Mouse (Mus musculus) right cerebral cortex, postnatal 4 days (tissue): ENCODE results near the gene Tnfsf18.

ENCODE experiments used
- DNase-seq: peaks from one replicate; pipeline ENCODE4 v3.0.0-alpha.2; 2022

Gene Tnfsf18

GRCm38 (mm10) chr1:161494343-161494742 is at the start of gene Tnfsf18:
Gene Tnfsf18 (plus strand): TSS chr1:161494655.
- DNase-seq, result peak; percentile 34

GRCm38 (mm10) chr1:161444858-161445257 is 49.6 kb upstream of the Tnfsf18 start:
- no peak for DNase-seq

GRCm38 (mm10) chr1:161451683-161452245 is 42.7 kb upstream of the Tnfsf18 start:
- no peak for DNase-seq

GRCm38 (mm10) chr1:161452250-161452649 is 42.2 kb upstream of the Tnfsf18 start:
- DNase-seq, result no peak

GRCm38 (mm10) chr1:161463388-161464085 is 30.9 kb upstream of the Tnfsf18 start:
- no peak for DNase-seq

- no peak for DNase-seq
These were observed 17.2 kb upstream of the Tnfsf18 start for GRCm38 (mm10) chr1:161477221-161477620.

- DNase-seq, result no peak
These were observed 14.6 kb upstream of the Tnfsf18 start for GRCm38 (mm10) chr1:161479854-161480253.

GRCm38 (mm10) chr1:161482211-161482610 is 12.2 kb upstream of the Tnfsf18 start:
- no peak for DNase-seq

GRCm38 (mm10) chr1:161487069-161487468 is 7.4 kb upstream of the Tnfsf18 start:
- DNase-seq, result no peak

GRCm38 (mm10) chr1:161491766-161492165 is 2.7 kb upstream of the Tnfsf18 start:
- DNase-seq, result no peak

GRCm38 (mm10) chr1:161496866-161497645 is 2.6 kb downstream of the Tnfsf18 start:
- DNase-seq, result peak; percentile 26

- no peak for DNase-seq
These were observed 5.8 kb downstream of the Tnfsf18 start for GRCm38 (mm10) chr1:161500114-161500810.

- no peak for DNase-seq
These were observed 6.3 kb downstream of the Tnfsf18 start for GRCm38 (mm10) chr1:161500811-161501146.

- no peak for DNase-seq
These were observed 11.9 kb downstream of the Tnfsf18 start for GRCm38 (mm10) chr1:161506317-161506716.

- DNase-seq, result no peak
These were observed 13.2 kb downstream of the Tnfsf18 start for GRCm38 (mm10) chr1:161507623-161508047.

- no peak for DNase-seq
These were observed 22.9 kb downstream of the Tnfsf18 start for GRCm38 (mm10) chr1:161517355-161517754.

- DNase-seq, result no peak
These were observed 25.8 kb downstream of the Tnfsf18 start for GRCm38 (mm10) chr1:161520223-161520622.

GRCm38 (mm10) chr1:161528173-161528572 is 33.7 kb downstream of the Tnfsf18 start:
- no peak for DNase-seq

- no peak for DNase-seq
These were observed 56.2 kb downstream of the Tnfsf18 start for GRCm38 (mm10) chr1:161550596-161551095.

GRCm38 (mm10) chr1:161552098-161552497 is 57.6 kb downstream of the Tnfsf18 start:
- no peak for DNase-seq
